Mouse (Mus musculus) spleen, adult 2 months (tissue): Measurements from ENCODE around the gene Rnf133.

Source experiments
- CTCF ChIP-seq: fragments of 200-500 bp; IDR thresholded peaks from 2 replicates; pipeline ENCODE4 v1.5.1; 2011; ENCODE audit warnings: mild to moderate bottlenecking, inconsistent platforms; ENCODE audit not compliant: insufficient read depth, insufficient read length, insufficient replicate concordance; ENCODE audit errors: extremely low read depth
- POLR2A ChIP-seq: fragments of 200-500 bp; IDR thresholded peaks from 2 replicates; pipeline ENCODE4 v1.6.1; 2011; ENCODE audit warnings: low read depth, low read length, inconsistent platforms

DNA sequence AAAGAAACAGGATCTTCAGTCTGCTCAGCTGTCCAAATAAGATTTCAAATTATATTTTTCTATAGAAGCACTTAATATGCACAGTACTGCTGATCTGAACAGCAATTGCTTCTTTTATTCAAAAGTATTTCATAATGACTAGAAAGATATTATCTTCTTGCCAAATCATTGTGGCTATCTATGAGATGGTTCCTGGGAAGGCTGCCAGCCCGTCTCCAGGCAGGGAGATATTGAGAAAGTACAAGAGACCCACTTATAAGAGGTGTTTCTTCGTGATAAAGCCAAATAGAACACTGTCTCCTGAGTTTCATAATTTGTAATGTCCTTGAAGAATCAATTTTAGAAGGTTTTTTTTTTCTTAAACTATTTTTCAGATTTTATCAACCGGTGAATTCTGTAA lies 13.0 kb downstream of the Rnf133 start:
- no peak for TF ChIP-seq CTCF
- TF ChIP-seq POLR2A, result no peak
